Mouse (Mus musculus) forebrain, embryonic 11.5 days (tissue): ENCODE measurements around the gene Dhx33. TPM values are rescaled to one million over a fixed set of nuclear protein-coding genes. Genes with fewer than 3 reads are reported as not detected.

Experiments used
- ATAC-seq: fragments of 200-750 bp; cut with Nextera tagmentation; replicated peaks from 2 replicates; pipeline ENCODE4 v1.8.0; 2017; ENCODE audit warnings: moderate TSS enrichment; ENCODE audit not compliant: low FRiP score
- DNase-seq: peaks from one replicate; pipeline ENCODE4 v3.0.0-alpha.2; 2017; ENCODE audit warnings: low spot score
- H3K27ac ChIP-seq: fragments of 300-500 bp; sonication (generic); 2 replicates; pipeline ENCODE4 v1.5.1; 2014; ENCODE audit warnings: low read depth, low read length
- H3K27me3 ChIP-seq: fragments of 300-500 bp; sonication (generic); 2 replicates; pipeline ENCODE4 v1.6.1; 2014; ENCODE audit warnings: mild to moderate bottlenecking, low read length, mixed read lengths; ENCODE audit not compliant: control insufficient read depth, insufficient read depth
- H3K36me3 ChIP-seq: fragments of 300-500 bp; sonication (generic); 2 replicates; pipeline ENCODE4 v1.6.1; 2014; ENCODE audit warnings: mild to moderate bottlenecking, low read length, moderate library complexity, mixed read lengths; ENCODE audit not compliant: control insufficient read depth, insufficient read depth
- H3K4me1 ChIP-seq: fragments of 300-500 bp; sonication (generic); replicated peaks from 2 replicates; pipeline ENCODE4 v1.6.1; 2014; ENCODE audit warnings: low read length, mixed read lengths; ENCODE audit not compliant: control insufficient read depth, insufficient read depth
- H3K4me2 ChIP-seq: fragments of 300-500 bp; sonication (generic); 2 replicates; pipeline ENCODE4 v1.6.1; 2014; ENCODE audit warnings: low read depth, mild to moderate bottlenecking, low read length, moderate library complexity, mixed read lengths; ENCODE audit not compliant: severe bottlenecking
- H3K4me3 ChIP-seq: fragments of 300-500 bp; sonication (generic); 2 replicates; pipeline ENCODE4 v1.5.1; 2014; ENCODE audit warnings: low read depth, low read length
- H3K9ac ChIP-seq: fragments of 300-500 bp; sonication (generic); 2 replicates; pipeline ENCODE4 v1.6.1; 2014; ENCODE audit warnings: low read length
- H3K9me3 ChIP-seq: fragments of 300-500 bp; sonication (generic); 2 replicates; pipeline ENCODE4 v1.6.1; 2016; ENCODE audit warnings: low read length, mixed read lengths; ENCODE audit not compliant: control insufficient read depth
- WGBS: fragments of 180-500 bp; shearing (Covaris S2); extraction: QIAGEN DNeasy Blood & Tissue Kit; methylation state at CpG from one replicate; pipeline ENCODE4 v1.1.7; 2014; 5-methylcytosine and 5-hydroxymethylcytosine counted together
- polyA plus RNA-seq: library from polyadenylated mRNA; unstranded; fragments of >200 nt; fragmentation: Nextera tagmentation; extraction: Ambion mirVana; gene quantifications from 2 replicates; pipeline ENCODE4 v1.2.1, GENCODE M21; 2014

Gene Dhx33
- 25.5 and 27.6 TPM in 2 replicates for polyA plus RNA-seq

DNA sequence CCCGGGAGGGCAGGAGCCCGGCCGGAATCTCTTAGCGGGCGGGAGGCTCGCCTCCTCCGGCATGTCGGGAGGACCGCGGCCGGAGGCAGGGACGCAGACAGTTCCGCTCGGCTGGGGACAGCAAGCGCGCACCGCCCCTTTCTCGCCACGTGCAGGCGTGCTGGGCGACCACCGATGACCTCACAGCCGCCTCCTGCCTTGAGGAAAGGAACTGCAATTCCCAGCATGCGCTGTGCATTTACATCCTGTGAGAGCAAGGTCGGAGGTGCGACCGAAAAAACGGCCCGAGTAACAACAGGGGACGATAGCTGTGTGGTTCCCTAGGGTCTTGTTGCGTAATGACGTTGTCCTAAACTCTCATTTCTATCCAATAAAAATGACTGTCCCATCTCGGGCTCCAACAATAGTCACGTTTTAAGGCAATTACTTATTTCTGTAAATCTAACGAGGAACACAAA, at the start of gene Dhx33:
Gene Dhx33, minus strand, starts transcription at position 122 of the 458 bp plus-strand sequence.
- Histone ChIP-seq H3K9me3 (no peaks in the 10 kb centered on the region), H3K27ac (0 out of 2 replicates have a peak within 1 kb of the TSS, but pooled peaks have one; percentile 18), H3K36me3 (no peaks in the 10 kb centered on the region; the same call in 1 of the 2 replicates), H3K27me3 (no peaks in the 10 kb centered on the region), H3K9ac (peak within 1 kb of the TSS; percentile 71), H3K4me1 (peaks cover 4% of the 10 kb centered on the region; the same call in 1 of the 2 replicates), H3K4me2 (peak within 1 kb of the TSS; percentile 89), H3K4me3 (peak within 1 kb of the TSS; percentile 87)
- ATAC-seq = peak; percentile 99
- DNase-seq = peak; percentile 98
- under 1% methylated on average over 33 of the region's 35 CpGs for WGBS

DNA sequence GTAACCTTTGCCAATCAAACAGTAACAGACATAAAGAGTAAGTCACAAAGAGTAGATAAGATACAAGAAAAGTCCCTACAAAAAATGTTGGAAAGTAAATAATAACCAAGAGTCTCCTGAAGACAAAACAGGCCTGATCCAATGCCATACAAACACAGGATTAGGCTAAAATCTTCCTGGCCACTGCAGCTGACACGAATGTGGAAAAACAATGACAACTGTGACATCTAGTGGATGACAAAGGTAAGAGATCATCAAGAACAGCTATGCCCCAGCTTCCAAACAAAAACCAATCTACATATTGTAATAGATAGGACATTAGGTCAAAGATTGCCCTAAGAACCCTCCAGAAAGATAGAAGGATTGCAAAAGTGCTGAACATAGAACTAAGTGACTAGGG, 48.3 kb upstream of the Dhx33 start:
- no peak for DNase-seq
- WGBS = 0% methylated on average over 1 of the region's 1 CpGs
- Histone ChIP-seq H3K4me1 (no peaks in the 10 kb centered on the region), H3K27me3 (no peaks in the 10 kb centered on the region), H3K4me2 (no peak overlapping the region), H3K36me3 (no peaks in the 10 kb centered on the region), H3K4me3 (no peak overlapping the region), H3K27ac (no peak overlapping the region), H3K9me3 (no peaks in the 10 kb centered on the region), H3K9ac (no peak overlapping the region)
- ATAC-seq = no peak

DNA sequence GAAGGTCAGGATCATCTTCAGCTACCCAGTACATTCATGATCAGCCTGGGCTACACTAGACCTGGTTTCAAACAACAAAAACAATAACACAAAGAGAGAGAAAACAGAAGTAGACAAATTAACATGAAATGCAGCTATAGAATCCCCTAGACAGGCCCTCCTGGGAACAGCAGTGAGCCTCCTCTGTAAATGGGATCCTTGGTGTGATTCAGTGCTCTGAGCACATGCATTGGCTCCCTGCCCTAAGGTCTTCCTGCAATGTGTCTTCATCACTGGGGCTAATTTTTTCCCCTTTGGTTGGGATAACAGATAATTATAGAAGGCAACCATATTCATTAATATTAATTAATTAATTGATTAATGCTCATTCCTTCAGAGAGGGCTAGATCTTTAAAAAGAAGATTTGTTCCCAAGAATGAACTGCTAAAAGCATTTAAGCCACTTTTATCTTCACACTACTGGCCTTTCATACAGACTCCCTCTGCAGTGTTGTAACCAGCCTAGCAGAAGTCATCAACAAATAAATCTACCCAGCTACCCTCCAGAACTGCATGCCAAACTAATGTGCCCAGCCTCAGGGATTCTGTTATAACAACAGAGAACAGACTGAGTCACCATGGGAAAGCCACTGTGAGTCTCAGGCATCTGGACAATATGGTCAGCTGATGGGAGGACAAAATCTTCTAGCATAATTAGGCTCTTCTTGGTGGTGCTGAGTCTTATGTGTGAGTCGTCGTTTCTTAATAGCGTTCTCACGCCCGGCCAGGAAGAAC, 35.5 kb upstream of the Dhx33 start:
- Histone ChIP-seq H3K9me3 (no peaks in the 10 kb centered on the region; the same call in 1 of the 2 replicates), H3K4me2 (no peak overlapping the region), H3K36me3 (no peaks in the 10 kb centered on the region), H3K27ac (no peak overlapping the region), H3K4me3 (no peak overlapping the region), H3K27me3 (no peaks in the 10 kb centered on the region), H3K9ac (no peak overlapping the region), H3K4me1 (no peaks in the 10 kb centered on the region)
- no peak for ATAC-seq
- no peak for DNase-seq
- 94% methylated on average over 5 of the region's 5 CpGs for WGBS

DNA sequence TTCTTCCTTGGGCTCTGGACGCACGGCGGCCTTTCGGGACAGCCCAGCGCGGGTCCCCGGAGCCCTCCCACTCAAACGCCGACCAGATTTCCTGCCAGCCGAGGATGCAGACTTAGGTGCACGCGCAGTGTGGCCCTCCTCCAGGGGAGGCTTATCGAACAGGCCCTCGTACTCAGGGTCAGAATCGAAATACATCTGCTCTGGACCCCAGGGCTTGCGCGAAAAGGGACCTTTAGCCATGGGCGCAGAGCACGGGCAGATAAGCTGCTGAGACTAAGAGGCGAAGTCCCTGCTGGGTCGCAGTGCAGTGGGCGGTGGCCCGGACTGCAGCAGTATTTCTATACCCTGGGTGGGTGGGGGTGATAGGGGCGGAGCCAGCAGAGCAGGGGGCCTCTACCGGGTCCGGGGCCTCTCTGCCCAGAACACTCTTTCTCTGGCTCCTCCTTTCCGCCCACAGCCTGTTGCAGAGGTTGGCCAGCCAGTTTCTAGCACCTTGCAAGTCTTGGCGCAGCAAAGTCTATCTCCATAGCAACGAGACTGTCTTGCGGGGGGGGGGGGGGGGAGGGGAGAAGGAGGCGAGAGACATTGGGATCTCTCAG, 29.0 kb upstream of the Dhx33 start, which contains the start of gene 6330403K07Rik:
Gene 6330403K07Rik, minus strand, starts transcription at position 351 of the 599 bp plus-strand sequence.
- no peaks in the 10 kb centered on the region for H3K9me3 ChIP-seq
- peak within 1 kb of the TSS; percentile 82 for H3K27ac ChIP-seq
- H3K27me3 ChIP-seq = no peaks in the 10 kb centered on the region
- H3K4me1 ChIP-seq = no peaks in the 10 kb centered on the region; the same call in 1 of the 2 replicates
- 2% methylated on average over 29 of the region's 31 CpGs for WGBS
- DNase-seq (peak; percentile 93), ATAC-seq (peak; percentile 97)
- peak within 1 kb of the TSS; percentile 64 for H3K4me2 ChIP-seq
- peak within 1 kb of the TSS; percentile 58 for H3K4me3 ChIP-seq
- peak within 1 kb of the TSS; percentile 87 for H3K9ac ChIP-seq
- H3K36me3 ChIP-seq = no peaks in the 10 kb centered on the region

DNA sequence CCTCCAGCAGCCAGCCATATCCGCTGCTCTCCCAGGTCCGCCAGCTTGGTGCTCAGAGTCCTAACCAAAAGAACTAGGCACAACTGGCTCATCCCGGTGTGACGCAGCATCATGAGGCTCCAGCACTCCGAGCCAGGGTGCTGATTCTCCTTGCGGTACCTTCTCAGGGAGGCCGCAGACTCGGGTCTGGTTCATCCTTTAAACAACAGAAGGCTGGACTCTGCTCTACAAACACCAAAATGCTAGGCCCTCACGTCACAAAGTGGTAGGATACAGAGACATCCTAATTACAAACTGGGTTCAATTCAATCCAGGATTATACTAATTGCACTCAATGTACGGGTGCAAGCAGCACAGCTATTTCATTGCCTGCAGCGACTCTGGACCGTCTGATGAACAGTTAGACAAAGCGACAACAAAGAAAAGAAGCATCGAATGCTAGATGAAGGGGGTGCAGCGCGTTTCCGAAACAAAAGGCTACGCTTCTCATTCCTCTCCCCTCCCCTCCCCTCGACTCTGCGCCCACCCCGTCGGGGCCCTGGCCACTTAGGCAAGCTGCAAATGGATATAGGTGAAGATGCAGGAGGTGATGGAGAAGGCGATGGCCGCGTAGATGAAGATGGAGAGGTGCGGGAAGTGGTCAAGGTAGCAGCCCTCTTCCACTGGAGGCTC, 28.4 kb upstream of the Dhx33 start:
- WGBS = 4% methylated on average over 25 of the region's 26 CpGs
- H3K27ac ChIP-seq = peak overlapping the region; percentile 82
- H3K4me2 ChIP-seq = peak overlapping the region; percentile 64
- H3K4me1 ChIP-seq = no peaks in the 10 kb centered on the region; the same call in 1 of the 2 replicates
- DNase-seq = peak; percentile 74
- H3K36me3 ChIP-seq = no peaks in the 10 kb centered on the region
- ATAC-seq = peak; percentile 39
- peak overlapping the region; percentile 58 for H3K4me3 ChIP-seq
- no peaks in the 10 kb centered on the region for H3K27me3 ChIP-seq
- H3K9ac ChIP-seq = peak overlapping the region; percentile 87
- no peaks in the 10 kb centered on the region for H3K9me3 ChIP-seq

DNA sequence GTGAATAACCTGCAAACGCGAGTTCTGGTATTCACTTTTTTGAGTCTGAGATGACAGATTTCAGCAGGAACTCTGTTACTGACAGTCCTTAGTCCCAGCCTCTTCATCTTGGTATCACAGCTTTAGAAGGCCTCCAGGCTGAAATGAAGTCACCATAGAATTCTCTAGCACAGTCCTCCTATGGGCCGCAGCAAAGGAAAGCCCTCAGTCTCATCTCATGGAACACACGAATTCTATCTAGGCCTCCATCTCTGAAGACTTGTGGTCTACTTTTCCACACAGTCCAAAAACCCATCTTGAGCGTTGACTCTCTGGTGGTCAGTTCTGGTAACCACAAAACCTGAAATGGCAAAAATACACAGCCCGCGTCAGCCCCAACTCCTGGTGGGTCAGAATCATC, 27.8 kb upstream of the Dhx33 start:
- DNase-seq = no peak
- H3K4me2 ChIP-seq = peak overlapping the region; percentile 64

DNA sequence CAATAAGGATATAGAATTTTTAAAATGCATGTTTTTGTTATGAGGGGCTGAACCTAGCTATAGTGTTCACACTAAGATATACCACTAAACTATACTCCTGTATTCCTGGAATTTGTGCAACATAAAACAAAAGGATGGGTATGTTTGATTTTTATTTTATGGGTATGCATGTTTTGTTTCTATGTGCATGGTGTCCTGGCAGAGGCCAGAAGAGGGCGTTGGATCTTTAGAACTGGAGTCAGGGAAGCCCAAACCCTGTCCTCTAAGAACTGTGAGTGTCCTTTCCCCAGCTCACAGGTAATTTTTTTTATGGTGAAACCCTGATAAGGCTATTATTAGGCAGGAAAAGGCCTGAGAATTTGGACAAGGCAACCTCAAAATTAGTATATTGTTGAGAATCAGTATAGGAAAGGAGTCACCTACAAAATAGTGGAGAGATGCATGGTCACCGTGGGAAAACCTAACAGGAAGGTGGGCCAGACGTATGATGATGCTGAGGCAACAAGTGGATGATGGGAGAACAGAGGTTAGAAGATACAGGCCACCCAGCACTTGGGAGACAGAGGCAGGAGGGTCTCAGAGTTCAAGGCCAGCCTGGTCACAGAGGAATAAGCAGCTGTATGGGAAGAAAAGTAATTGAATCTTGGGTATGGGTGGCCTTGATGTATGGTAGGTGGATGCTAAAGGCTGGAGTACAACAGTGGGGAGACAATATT, 25.3 kb upstream of the Dhx33 start:
- ATAC-seq (no peak), DNase-seq (no peak)
- Histone ChIP-seq H3K27me3 (no peaks in the 10 kb centered on the region), H3K36me3 (peaks cover 7% of the 10 kb centered on the region; the same call in 1 of the 2 replicates), H3K4me3 (no peak overlapping the region), H3K4me2 (no peak overlapping the region), H3K9me3 (no peaks in the 10 kb centered on the region), H3K4me1 (no peaks in the 10 kb centered on the region; the same call in 1 of the 2 replicates), H3K9ac (no peak overlapping the region), H3K27ac (no peak overlapping the region)
- WGBS = 71% methylated on average over 3 of the region's 3 CpGs

More for the DNA sequence above, 27.8 kb upstream of the Dhx33 start:
- Histone ChIP-seq H3K27me3 (no peaks in the 10 kb centered on the region), H3K4me3 (peak overlapping the region; percentile 58), H3K36me3 (no peaks in the 10 kb centered on the region; the same call in 1 of the 2 replicates), H3K9ac (peak overlapping the region; percentile 87), H3K9me3 (no peaks in the 10 kb centered on the region), H3K4me1 (no peaks in the 10 kb centered on the region; the same call in 1 of the 2 replicates), H3K27ac (peak overlapping the region; percentile 82; the same call in 1 of the 2 replicates)
- no peak for ATAC-seq
- 64% methylated on average over 7 of the region's 7 CpGs for WGBS

DNA sequence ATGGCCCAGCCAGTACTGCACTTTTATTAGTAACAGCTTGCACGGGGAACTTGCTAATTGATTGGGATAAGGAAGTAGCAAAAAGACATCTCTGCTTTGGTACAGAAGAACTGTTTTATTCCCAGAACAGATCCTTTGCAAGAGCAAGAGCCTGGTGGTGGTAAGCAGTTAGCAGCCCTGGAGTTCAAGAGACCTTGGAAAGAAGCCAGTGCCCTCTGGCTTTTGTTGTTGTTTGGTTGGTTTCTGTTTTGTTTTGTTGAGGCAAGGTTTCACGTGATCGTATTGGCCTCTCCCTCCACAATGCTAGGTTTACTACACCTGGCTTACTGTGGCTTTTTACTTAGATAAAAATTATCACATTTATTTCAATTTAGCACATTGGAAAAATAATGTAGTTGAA, 24.0 kb upstream of the Dhx33 start:
- Histone ChIP-seq H3K27me3 (no peaks in the 10 kb centered on the region), H3K4me2 (no peak overlapping the region), H3K9ac (no peak overlapping the region), H3K4me3 (no peak overlapping the region), H3K4me1 (no peaks in the 10 kb centered on the region; the same call in 1 of the 2 replicates), H3K9me3 (no peaks in the 10 kb centered on the region), H3K27ac (no peak overlapping the region), H3K36me3 (peaks cover 9% of the 10 kb centered on the region; the same call in 1 of the 2 replicates)
- ATAC-seq (no peak), DNase-seq (no peak)
- 90% methylated on average over 3 of the region's 3 CpGs for WGBS
